Mouse (Mus musculus) cortical plate, adult 2 months (tissue): ENCODE results near the gene Vcan.

Experiments used
- CTCF ChIP-seq: fragments of 200-500 bp; IDR thresholded peaks from 2 replicates; pipeline ENCODE4 v1.5.1; 2011; ENCODE audit warnings: mild to moderate bottlenecking, control low read depth, low read length; ENCODE audit not compliant: insufficient read depth; ENCODE audit errors: extremely low read depth
- POLR2A ChIP-seq: fragments of 200-500 bp; IDR thresholded peaks from 2 replicates; pipeline ENCODE4 v1.6.1; 2011; ENCODE audit warnings: mild to moderate bottlenecking, low read length, control low read depth; ENCODE audit not compliant: insufficient read depth; ENCODE audit errors: extremely low read depth

DNA sequence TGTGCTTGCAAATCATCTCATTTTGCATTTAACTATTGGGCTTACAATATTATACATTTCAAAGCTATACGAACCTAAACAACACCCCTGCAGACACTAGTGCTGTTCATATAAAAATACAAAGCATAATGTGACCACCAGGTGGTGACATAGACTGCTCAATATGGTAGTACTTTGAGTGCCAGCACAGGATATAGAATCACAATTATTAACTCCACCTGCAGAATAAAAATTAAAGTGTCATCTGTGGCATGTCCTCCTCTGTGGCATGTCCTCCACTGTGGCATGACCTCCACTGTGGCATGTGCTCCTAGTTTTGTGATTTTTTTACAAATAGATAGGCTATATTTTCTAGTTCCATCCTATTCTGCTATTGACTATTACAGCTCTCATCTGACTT, 74.2 kb downstream of the Vcan start:
- no peak for TF ChIP-seq POLR2A
- peak; percentile 24; the same call in 1 of the 2 replicates for TF ChIP-seq CTCF
